Mouse (Mus musculus) erythroblast, embryonic 14.5 days (primary cell): ENCODE results near the gene Gmnn.

Experiments used
- GATA1 ChIP-seq: IDR thresholded peaks from 2 replicates; pipeline ENCODE4 v1.6.1; 2012; ENCODE audit warnings: low read length, inconsistent platforms, mixed read lengths
- TAL1 ChIP-seq: IDR thresholded peaks from 3 replicates; pipeline ENCODE4 v1.6.1; 2012; ENCODE audit warnings: low read length, inconsistent platforms, mixed read lengths

GRCm38 (mm10) chr13:24781916-24782315, 20.2 kb upstream of the Gmnn start:
- TF ChIP-seq GATA1: no peak
- TF ChIP-seq TAL1: no peak
